Mouse (Mus musculus) bone marrow macrophage, adult 2 months (primary cell): ENCODE measurements around the gene Mdh1. TPM values are rescaled to one million over a fixed set of nuclear protein-coding genes. Genes with fewer than 3 reads are reported as not detected.
A peak's percentile ranks its signal among the peaks of the same experiment; 100 is the strongest.

ENCODE experiments used
- H3K27ac ChIP-seq: 2 replicates; pipeline ENCODE4 v1.5.1; 2012; ENCODE audit warnings: low read depth, low read length; ENCODE audit not compliant: insufficient read depth
- H3K4me1 ChIP-seq: 2 replicates; pipeline ENCODE4 v1.6.1; 2012; ENCODE audit warnings: low read length; ENCODE audit not compliant: control insufficient read depth, insufficient read depth
- H3K4me3 ChIP-seq: 2 replicates; pipeline ENCODE4 v1.5.1; 2012; ENCODE audit warnings: mild to moderate bottlenecking, low read length, moderate library complexity; ENCODE audit not compliant: insufficient read depth
- CTCF ChIP-seq: IDR thresholded peaks from 2 replicates; pipeline ENCODE4 v1.5.1; 2012; ENCODE audit warnings: low read depth, mild to moderate bottlenecking, low read length, moderate library complexity
- POLR2A ChIP-seq: IDR thresholded peaks from 2 replicates; pipeline ENCODE4 v1.6.1; 2012; ENCODE audit warnings: mild to moderate bottlenecking, low read depth, low read length, borderline replicate concordance
- polyA plus RNA-seq: library from polyadenylated mRNA; stranded (reverse); fragments of >200 nt; gene quantifications from 2 replicates; pipeline ENCODE4 v1.2.4, GENCODE M21; 2012; ENCODE audit not compliant: missing spikeins, insufficient read depth, insufficient read length

Gene Mdh1
- polyA plus RNA-seq = 159 and 191 TPM in 2 replicates

GRCm38 (mm10) chr11:21571700-21572381 is at the start of gene Mdh1, which contains the start of gene Wdpcp:
Gene Mdh1 (minus strand): TSS chr11:21572367.
Gene Wdpcp (plus strand): TSS chr11:21572235.
- Histone ChIP-seq H3K4me3 (peak within 1 kb of the TSS; percentile 89), H3K4me1 (peaks cover 44% of the 10 kb centered on the region), H3K27ac (peak within 1 kb of the TSS; percentile 68)
- TF ChIP-seq POLR2A (0 out of 2 replicates have a peak, but pooled peaks have one; percentile 37), CTCF (no peak)

GRCm38 (mm10) chr11:21615915-21616314 is 43.7 kb upstream of the Mdh1 start:
- H3K27ac ChIP-seq = no peak overlapping the region
- H3K4me1 ChIP-seq = peaks cover 2% of the 10 kb centered on the region
- no peak for TF ChIP-seq CTCF
- TF ChIP-seq POLR2A = no peak
- no peak overlapping the region for H3K4me3 ChIP-seq

- H3K4me3 ChIP-seq = no peak overlapping the region
- no peaks in the 10 kb centered on the region for H3K4me1 ChIP-seq
- TF ChIP-seq POLR2A (no peak), CTCF (no peak)
- H3K27ac ChIP-seq = no peak overlapping the region
Measured at GRCm38 (mm10) chr11:21602497-21602896, 30.3 kb upstream of the Mdh1 start.

GRCm38 (mm10) chr11:21583286-21583685 is 11.1 kb upstream of the Mdh1 start:
- H3K4me1 ChIP-seq = peaks cover 22% of the 10 kb centered on the region
- H3K4me3 ChIP-seq = no peak overlapping the region

GRCm38 (mm10) chr11:21581472-21581871 is 9.3 kb upstream of the Mdh1 start:
- Histone ChIP-seq H3K4me1 (peaks cover 19% of the 10 kb centered on the region), H3K27ac (peak overlapping the region; percentile 33), H3K4me3 (no peak overlapping the region)
- TF ChIP-seq POLR2A (no peak), CTCF (no peak)

More at GRCm38 (mm10) chr11:21583286-21583685, 11.1 kb upstream of the Mdh1 start:
- TF ChIP-seq POLR2A (no peak), CTCF (no peak)
- no peak overlapping the region for H3K27ac ChIP-seq

- H3K4me3 ChIP-seq = peak overlapping the region; percentile 89
- TF ChIP-seq POLR2A (no peak), CTCF (no peak)
- H3K4me1 ChIP-seq = peaks cover 47% of the 10 kb centered on the region
- no peak overlapping the region; the same call in 1 of the 2 replicates for H3K27ac ChIP-seq
Measured at GRCm38 (mm10) chr11:21570973-21571372, 1.2 kb downstream of the Mdh1 start.

- H3K4me1 ChIP-seq = peaks cover 44% of the 10 kb centered on the region
- no peak for TF ChIP-seq POLR2A
- TF ChIP-seq CTCF = no peak
- peak overlapping the region; percentile 27; the same call in 1 of the 2 replicates for H3K4me3 ChIP-seq
- H3K27ac ChIP-seq = peak overlapping the region; percentile 48
Measured at GRCm38 (mm10) chr11:21570109-21570474, 2.1 kb downstream of the Mdh1 start.

- TF ChIP-seq CTCF = no peak
- no peak for TF ChIP-seq POLR2A
- Histone ChIP-seq H3K4me1 (peaks cover 42% of the 10 kb centered on the region), H3K4me3 (peak overlapping the region; percentile 27), H3K27ac (peak overlapping the region; percentile 66)
Measured at GRCm38 (mm10) chr11:21569456-21570108, 2.6 kb downstream of the Mdh1 start.

GRCm38 (mm10) chr11:21569002-21569401 is 3.2 kb downstream of the Mdh1 start:
- H3K4me1 ChIP-seq = peaks cover 37% of the 10 kb centered on the region
- H3K4me3 ChIP-seq = peak overlapping the region; percentile 19
- peak overlapping the region; percentile 66 for H3K27ac ChIP-seq
- TF ChIP-seq POLR2A (no peak), CTCF (no peak)

GRCm38 (mm10) chr11:21567733-21568132 is 4.4 kb downstream of the Mdh1 start:
- H3K4me3 ChIP-seq = no peak overlapping the region
- peaks cover 34% of the 10 kb centered on the region for H3K4me1 ChIP-seq

More at GRCm38 (mm10) chr11:21567733-21568132, 4.4 kb downstream of the Mdh1 start:
- peak overlapping the region; percentile 84 for H3K27ac ChIP-seq
- TF ChIP-seq CTCF (no peak), POLR2A (no peak)
